Mouse (Mus musculus): ENCODE measurements at regions not wholly inside any gene's neighbourhood (a gene's known extent, or its start where the extent isn't known, plus 50 kb on each side); places are given as distances from the start of the nearest gene placed in this dataset.

- TF ChIP-seq CTCF (IDR thresholded peaks at IDR 0.05; ENCODE audit: low read depth): no peak
- no peak for TF ChIP-seq EP300 (IDR thresholded peaks at IDR 0.05; ENCODE audit: low read depth)
Measured at GRCm38 (mm10) chr14:76770106-76770505, 213.4 kb upstream of the Serp2 start.

Measured in liver, embryonic 14.5 days (tissue).